Mouse (Mus musculus) midbrain, embryonic 16.5 days (tissue): ENCODE measurements at regions not wholly inside any gene's neighbourhood (a gene's known extent, or its start where the extent isn't known, plus 50 kb on each side); places are given as distances from the start of the nearest gene placed in this dataset.
A peak's percentile ranks its signal among the peaks of the same experiment; 100 is the strongest.

ENCODE experiments used
- ATAC-seq: fragments of 200-750 bp; cut with Nextera tagmentation; 2 replicates; pipeline ENCODE4 v1.8.0; 2017; ENCODE audit warnings: moderate TSS enrichment
- H3K27ac ChIP-seq: fragments of 300-500 bp; sonication (generic); 2 replicates; pipeline ENCODE4 v1.5.1; 2014; ENCODE audit warnings: mild to moderate bottlenecking, low read length, mixed read lengths
- H3K27me3 ChIP-seq: fragments of 300-500 bp; sonication (generic); 2 replicates; pipeline ENCODE4 v1.6.1; 2014; ENCODE audit warnings: low read depth, low read length, mixed read lengths; ENCODE audit not compliant: control insufficient read depth, insufficient read depth
- H3K36me3 ChIP-seq: fragments of 300-500 bp; sonication (generic); 2 replicates; pipeline ENCODE4 v1.6.1; 2014; ENCODE audit warnings: mild to moderate bottlenecking, low read length, moderate library complexity, mixed read lengths; ENCODE audit not compliant: control insufficient read depth, insufficient read depth
- H3K4me1 ChIP-seq: fragments of 300-500 bp; sonication (generic); 2 replicates; pipeline ENCODE4 v1.6.1; 2014; ENCODE audit warnings: mild to moderate bottlenecking, low read length, mixed read lengths; ENCODE audit not compliant: control insufficient read depth, insufficient read depth
- H3K4me2 ChIP-seq: fragments of 300-500 bp; sonication (generic); 2 replicates; pipeline ENCODE4 v1.6.1; 2014; ENCODE audit warnings: mild to moderate bottlenecking, low read length, mixed read lengths
- H3K4me3 ChIP-seq: fragments of 300-500 bp; sonication (generic); 2 replicates; pipeline ENCODE4 v1.5.1; 2014; ENCODE audit warnings: low read depth, mild to moderate bottlenecking, low read length, moderate library complexity, mixed read lengths
- H3K9ac ChIP-seq: fragments of 300-500 bp; sonication (generic); 2 replicates; pipeline ENCODE4 v1.6.1; 2014; ENCODE audit warnings: low read depth, low read length, mixed read lengths
- H3K9me3 ChIP-seq: fragments of 300-500 bp; sonication (generic); replicated peaks from 2 replicates; pipeline ENCODE4 v1.6.1; 2014; ENCODE audit warnings: mild to moderate bottlenecking, low read length, mixed read lengths; ENCODE audit not compliant: control insufficient read depth, poor library complexity, severe bottlenecking
- WGBS: fragments of 180-500 bp; shearing (Covaris S2); extraction: QIAGEN DNeasy Blood & Tissue Kit; methylation state at CpG from one replicate; pipeline ENCODE4 v1.1.7; 2014; 5-methylcytosine and 5-hydroxymethylcytosine counted together

GRCm38 (mm10) chr12:17481687-17482086 is 62.9 kb upstream of the Odc1 start:
- 95% methylated on average over 9 of the region's 9 CpGs for WGBS
- H3K9me3 ChIP-seq: no peaks in the 10 kb centered on the region
- no peak overlapping the region for H3K4me2 ChIP-seq
- H3K27ac ChIP-seq: no peak overlapping the region
- no peak overlapping the region for H3K4me3 ChIP-seq
- H3K9ac ChIP-seq: no peak overlapping the region
- no peak for ATAC-seq
- no peaks in the 10 kb centered on the region for H3K27me3 ChIP-seq
- H3K36me3 ChIP-seq: no peaks in the 10 kb centered on the region
- no peaks in the 10 kb centered on the region for H3K4me1 ChIP-seq

- no peak for ATAC-seq
- 93% methylated on average over 13 of the region's 13 CpGs for WGBS
- Histone ChIP-seq H3K27me3 (no peaks in the 10 kb centered on the region), H3K4me3 (no peak overlapping the region), H3K27ac (no peak overlapping the region), H3K9me3 (no peaks in the 10 kb centered on the region), H3K9ac (no peak overlapping the region), H3K4me1 (no peaks in the 10 kb centered on the region), H3K4me2 (no peak overlapping the region), H3K36me3 (no peaks in the 10 kb centered on the region)
Observed at GRCm38 (mm10) chr12:17482196-17482595, 62.4 kb upstream of the Odc1 start.

GRCm38 (mm10) chr12:17484448-17484847 is 60.1 kb upstream of the Odc1 start:
- no peak for ATAC-seq
- no peak overlapping the region for H3K9ac ChIP-seq
- 84% methylated on average over 9 of the region's 9 CpGs for WGBS
- H3K4me3 ChIP-seq: no peak overlapping the region
- H3K27ac ChIP-seq: no peak overlapping the region
- H3K27me3 ChIP-seq: no peaks in the 10 kb centered on the region
- H3K4me1 ChIP-seq: no peaks in the 10 kb centered on the region
- H3K4me2 ChIP-seq: no peak overlapping the region
- no peaks in the 10 kb centered on the region for H3K9me3 ChIP-seq
- no peaks in the 10 kb centered on the region for H3K36me3 ChIP-seq

GRCm38 (mm10) chr12:17486062-17486770 is 58.4 kb upstream of the Odc1 start:
- Histone ChIP-seq H3K4me1 (no peaks in the 10 kb centered on the region), H3K27ac (no peak overlapping the region), H3K9me3 (no peaks in the 10 kb centered on the region), H3K27me3 (no peaks in the 10 kb centered on the region), H3K36me3 (no peaks in the 10 kb centered on the region), H3K4me3 (no peak overlapping the region), H3K4me2 (peak overlapping the region; percentile 18; the same call in 1 of the 2 replicates), H3K9ac (no peak overlapping the region)
- 20% methylated on average over 9 of the region's 9 CpGs for WGBS
- ATAC-seq: peak; percentile 49

GRCm38 (mm10) chr12:17487336-17487735 is 57.3 kb upstream of the Odc1 start:
- 21% methylated on average over 1 of the region's 1 CpGs for WGBS
- Histone ChIP-seq H3K4me3 (no peak overlapping the region), H3K27ac (no peak overlapping the region), H3K27me3 (no peaks in the 10 kb centered on the region), H3K9ac (no peak overlapping the region), H3K4me2 (no peak overlapping the region), H3K9me3 (no peaks in the 10 kb centered on the region), H3K36me3 (no peaks in the 10 kb centered on the region), H3K4me1 (no peaks in the 10 kb centered on the region)
- 0 out of 2 replicates have a peak, but pooled peaks have one; percentile 44 for ATAC-seq

GRCm38 (mm10) chr12:17488203-17488602 is 56.4 kb upstream of the Odc1 start:
- H3K4me3 ChIP-seq: no peak overlapping the region
- 89% methylated on average over 1 of the region's 1 CpGs for WGBS
- H3K9ac ChIP-seq: no peak overlapping the region
- no peak overlapping the region for H3K4me2 ChIP-seq
- no peaks in the 10 kb centered on the region for H3K4me1 ChIP-seq
- ATAC-seq: no peak
- no peak overlapping the region for H3K27ac ChIP-seq
- H3K9me3 ChIP-seq: no peaks in the 10 kb centered on the region
- no peaks in the 10 kb centered on the region for H3K27me3 ChIP-seq
- H3K36me3 ChIP-seq: no peaks in the 10 kb centered on the region

- Histone ChIP-seq H3K27me3 (no peaks in the 10 kb centered on the region), H3K9ac (no peak overlapping the region), H3K27ac (no peak overlapping the region), H3K4me3 (no peak overlapping the region), H3K9me3 (no peaks in the 10 kb centered on the region), H3K4me1 (no peaks in the 10 kb centered on the region), H3K4me2 (no peak overlapping the region), H3K36me3 (no peaks in the 10 kb centered on the region)
- 91% methylated on average over 3 of the region's 3 CpGs for WGBS
- no peak for ATAC-seq
Observed at GRCm38 (mm10) chr12:17489971-17490370, 54.6 kb upstream of the Odc1 start.

GRCm38 (mm10) chr12:17492574-17492973 is 52.0 kb upstream of the Odc1 start:
- Histone ChIP-seq H3K27ac (no peak overlapping the region), H3K4me3 (no peak overlapping the region), H3K4me1 (0 out of 2 replicates have a peak, but pooled peaks cover 3% of the 10 kb centered on the region), H3K36me3 (no peaks in the 10 kb centered on the region), H3K27me3 (no peaks in the 10 kb centered on the region), H3K9ac (no peak overlapping the region), H3K4me2 (no peak overlapping the region), H3K9me3 (no peaks in the 10 kb centered on the region)
- whole genome bisulfite sequencing: 66% methylated on average over 4 of the region's 4 CpGs
- no peak for ATAC-seq

- no peaks in the 10 kb centered on the region for H3K36me3 ChIP-seq
- no peaks in the 10 kb centered on the region for H3K9me3 ChIP-seq
- 85% methylated on average over 7 of the region's 7 CpGs for WGBS
- 0 out of 2 replicates have a peak, but pooled peaks cover 3% of the 10 kb centered on the region for H3K4me1 ChIP-seq
- ATAC-seq: no peak
- H3K4me3 ChIP-seq: no peak overlapping the region
- H3K27me3 ChIP-seq: no peaks in the 10 kb centered on the region
- no peak overlapping the region for H3K27ac ChIP-seq
- H3K4me2 ChIP-seq: no peak overlapping the region
- H3K9ac ChIP-seq: no peak overlapping the region
Observed at GRCm38 (mm10) chr12:17493053-17493452, 51.5 kb upstream of the Odc1 start.
